Mouse (Mus musculus): ENCODE data around the gene Ccdc54. TPM values are rescaled to one million over a fixed set of nuclear protein-coding genes. Genes with fewer than 3 reads are reported as not detected.

Gene Ccdc54
- polyA plus RNA-seq (2015; fragmentation: Nextera tagmentation; extraction: Ambion mirVana) = not detected in 2 replicates

- no peak within 1 kb of the TSS for H3K9ac ChIP-seq
- no peak for ATAC-seq (ENCODE audit: low read depth)
- 0 out of 2 replicates have a peak, but pooled peaks cover 2% of the 10 kb centered on the region for H3K4me1 ChIP-seq (replicated peaks)
- no peaks in the 10 kb centered on the region for H3K36me3 ChIP-seq
- H3K4me2 ChIP-seq = no peak within 1 kb of the TSS
- H3K9me3 ChIP-seq = no peaks in the 10 kb centered on the region
- no peak within 1 kb of the TSS for H3K4me3 ChIP-seq
- no peaks in the 10 kb centered on the region for H3K27me3 ChIP-seq
- no peak within 1 kb of the TSS for H3K27ac ChIP-seq (replicated peaks)
Measured at GRCm38 (mm10) chr16:50591054-50591453, at the start of gene Ccdc54. Ccdc54 (minus strand) TSS chr16:50591154.

GRCm38 (mm10) chr16:50632585-50632984, 41.6 kb upstream of the Ccdc54 start:
- H3K36me3 ChIP-seq = no peaks in the 10 kb centered on the region
- WGBS = 93% methylated on average over 2 of the region's 2 CpGs
- no peak overlapping the region for H3K9ac ChIP-seq
- H3K27ac ChIP-seq (replicated peaks) = no peak overlapping the region
- H3K9me3 ChIP-seq = no peaks in the 10 kb centered on the region
- H3K4me2 ChIP-seq = no peak overlapping the region
- ATAC-seq (ENCODE audit: low read depth) = no peak
- H3K4me3 ChIP-seq = no peak overlapping the region
- no peaks in the 10 kb centered on the region for H3K27me3 ChIP-seq
- H3K4me1 ChIP-seq (replicated peaks) = no peaks in the 10 kb centered on the region

GRCm38 (mm10) chr16:50615569-50615968, 24.6 kb upstream of the Ccdc54 start:
- no peaks in the 10 kb centered on the region for H3K27me3 ChIP-seq
- H3K9ac ChIP-seq = no peak overlapping the region
- no peaks in the 10 kb centered on the region for H3K9me3 ChIP-seq
- ATAC-seq (ENCODE audit: low read depth) = no peak
- H3K4me3 ChIP-seq = no peak overlapping the region
- no peaks in the 10 kb centered on the region for H3K4me1 ChIP-seq (replicated peaks)
- WGBS = 43% methylated on average over 7 of the region's 7 CpGs
- H3K36me3 ChIP-seq = no peaks in the 10 kb centered on the region
- H3K27ac ChIP-seq (replicated peaks) = no peak overlapping the region
- no peak overlapping the region for H3K4me2 ChIP-seq

GRCm38 (mm10) chr16:50612944-50613343, 22.0 kb upstream of the Ccdc54 start:
- no peak overlapping the region for H3K4me2 ChIP-seq
- H3K36me3 ChIP-seq = no peaks in the 10 kb centered on the region
- no peaks in the 10 kb centered on the region for H3K27me3 ChIP-seq
- no peak overlapping the region for H3K9ac ChIP-seq
- H3K4me1 ChIP-seq (replicated peaks) = no peaks in the 10 kb centered on the region
- H3K4me3 ChIP-seq = no peak overlapping the region
- H3K27ac ChIP-seq (replicated peaks) = no peak overlapping the region
- WGBS = 75% methylated on average over 4 of the region's 4 CpGs
- ATAC-seq (ENCODE audit: low read depth) = no peak
- no peaks in the 10 kb centered on the region for H3K9me3 ChIP-seq

- Histone ChIP-seq H3K9ac (no peak overlapping the region), H3K4me1 (replicated peaks) (no peaks in the 10 kb centered on the region), H3K4me2 (no peak overlapping the region), H3K27me3 (no peaks in the 10 kb centered on the region), H3K9me3 (no peaks in the 10 kb centered on the region), H3K36me3 (no peaks in the 10 kb centered on the region), H3K4me3 (no peak overlapping the region), H3K27ac (replicated peaks) (no peak overlapping the region)
- WGBS = 88% methylated on average over 5 of the region's 5 CpGs
- ATAC-seq (ENCODE audit: low read depth) = no peak
Measured at GRCm38 (mm10) chr16:50610580-50610979, 19.6 kb upstream of the Ccdc54 start.

GRCm38 (mm10) chr16:50607776-50608562, 17.0 kb upstream of the Ccdc54 start:
- no peaks in the 10 kb centered on the region for H3K4me1 ChIP-seq (replicated peaks)
- no peak overlapping the region for H3K27ac ChIP-seq (replicated peaks)
- no peak overlapping the region for H3K4me3 ChIP-seq
- 54% methylated on average over 15 of the region's 15 CpGs for WGBS
- no peaks in the 10 kb centered on the region for H3K9me3 ChIP-seq
- H3K36me3 ChIP-seq = no peaks in the 10 kb centered on the region
- H3K27me3 ChIP-seq = no peaks in the 10 kb centered on the region
- H3K4me2 ChIP-seq = no peak overlapping the region
- H3K9ac ChIP-seq = no peak overlapping the region
- ATAC-seq (ENCODE audit: low read depth) = no peak

GRCm38 (mm10) chr16:50604826-50605225, 13.9 kb upstream of the Ccdc54 start:
- Histone ChIP-seq H3K9ac (no peak overlapping the region), H3K27ac (replicated peaks) (no peak overlapping the region), H3K4me1 (replicated peaks) (no peaks in the 10 kb centered on the region), H3K36me3 (no peaks in the 10 kb centered on the region), H3K4me3 (no peak overlapping the region), H3K4me2 (no peak overlapping the region), H3K9me3 (no peaks in the 10 kb centered on the region), H3K27me3 (no peaks in the 10 kb centered on the region)
- 49% methylated on average over 11 of the region's 11 CpGs for WGBS
- no peak for ATAC-seq (ENCODE audit: low read depth)

- Histone ChIP-seq H3K9me3 (no peaks in the 10 kb centered on the region), H3K27ac (replicated peaks) (no peak overlapping the region), H3K27me3 (no peaks in the 10 kb centered on the region), H3K4me3 (no peak overlapping the region), H3K4me1 (replicated peaks) (no peaks in the 10 kb centered on the region), H3K36me3 (no peaks in the 10 kb centered on the region), H3K4me2 (no peak overlapping the region), H3K9ac (no peak overlapping the region)
- 74% methylated on average over 3 of the region's 3 CpGs for WGBS
- no peak for ATAC-seq (ENCODE audit: low read depth)
Measured at GRCm38 (mm10) chr16:50601947-50602346, 11.0 kb upstream of the Ccdc54 start.

- Histone ChIP-seq H3K27me3 (no peaks in the 10 kb centered on the region), H3K36me3 (no peaks in the 10 kb centered on the region), H3K9me3 (no peaks in the 10 kb centered on the region), H3K9ac (no peak overlapping the region), H3K27ac (replicated peaks) (no peak overlapping the region), H3K4me3 (no peak overlapping the region), H3K4me1 (replicated peaks) (0 out of 2 replicates have a peak, but pooled peaks cover 4% of the 10 kb centered on the region), H3K4me2 (no peak overlapping the region)
- ATAC-seq (ENCODE audit: low read depth) = no peak
- WGBS = 85% methylated on average over 3 of the region's 3 CpGs
Measured at GRCm38 (mm10) chr16:50600665-50601064, 9.7 kb upstream of the Ccdc54 start.

- WGBS = 61% methylated on average over 6 of the region's 6 CpGs
- ATAC-seq (ENCODE audit: low read depth) = no peak
- Histone ChIP-seq H3K4me3 (no peak overlapping the region), H3K27ac (replicated peaks) (peak overlapping the region; percentile 18; the same call in 1 of the 2 replicates), H3K9me3 (no peaks in the 10 kb centered on the region), H3K4me2 (no peak overlapping the region), H3K36me3 (no peaks in the 10 kb centered on the region), H3K9ac (no peak overlapping the region), H3K4me1 (replicated peaks) (0 out of 2 replicates have a peak, but pooled peaks cover 4% of the 10 kb centered on the region), H3K27me3 (no peaks in the 10 kb centered on the region)
Measured at GRCm38 (mm10) chr16:50596679-50597078, 5.7 kb upstream of the Ccdc54 start.

- no peak for ATAC-seq (ENCODE audit: low read depth)
- H3K27ac ChIP-seq (replicated peaks) = no peak overlapping the region
- no peaks in the 10 kb centered on the region for H3K9me3 ChIP-seq
- H3K4me1 ChIP-seq (replicated peaks) = 0 out of 2 replicates have a peak, but pooled peaks cover 4% of the 10 kb centered on the region
- H3K4me2 ChIP-seq = no peak overlapping the region
- H3K27me3 ChIP-seq = no peaks in the 10 kb centered on the region
- WGBS = 49% methylated on average over 4 of the region's 4 CpGs
- H3K36me3 ChIP-seq = no peaks in the 10 kb centered on the region
- no peak overlapping the region for H3K9ac ChIP-seq
- no peak overlapping the region for H3K4me3 ChIP-seq
Measured at GRCm38 (mm10) chr16:50596171-50596570, 5.2 kb upstream of the Ccdc54 start.

GRCm38 (mm10) chr16:50594876-50595275, 3.9 kb upstream of the Ccdc54 start:
- H3K9me3 ChIP-seq = no peaks in the 10 kb centered on the region
- no peaks in the 10 kb centered on the region for H3K36me3 ChIP-seq
- WGBS = 94% methylated on average over 1 of the region's 1 CpGs

GRCm38 (mm10) chr16:50593361-50593760, 2.4 kb upstream of the Ccdc54 start:
- H3K4me1 ChIP-seq (replicated peaks) = 0 out of 2 replicates have a peak, but pooled peaks cover 4% of the 10 kb centered on the region
- ATAC-seq (ENCODE audit: low read depth) = no peak
- no peak overlapping the region for H3K9ac ChIP-seq
- H3K9me3 ChIP-seq = no peaks in the 10 kb centered on the region
- no peaks in the 10 kb centered on the region for H3K36me3 ChIP-seq
- H3K27me3 ChIP-seq = no peaks in the 10 kb centered on the region
- H3K4me3 ChIP-seq = no peak overlapping the region
- no peak overlapping the region for H3K4me2 ChIP-seq
- WGBS = 89% methylated on average over 11 of the region's 11 CpGs
- no peak overlapping the region for H3K27ac ChIP-seq (replicated peaks)

More at GRCm38 (mm10) chr16:50594876-50595275, 3.9 kb upstream of the Ccdc54 start:
- ATAC-seq (ENCODE audit: low read depth) = no peak
- Histone ChIP-seq H3K4me1 (replicated peaks) (0 out of 2 replicates have a peak, but pooled peaks cover 4% of the 10 kb centered on the region), H3K9ac (no peak overlapping the region), H3K27me3 (no peaks in the 10 kb centered on the region), H3K27ac (replicated peaks) (no peak overlapping the region), H3K4me2 (no peak overlapping the region), H3K4me3 (no peak overlapping the region)

Measured in neural tube, embryonic 13.5 days (tissue).